Mouse (Mus musculus): Measurements from ENCODE around the gene Ttll8.

DNA sequence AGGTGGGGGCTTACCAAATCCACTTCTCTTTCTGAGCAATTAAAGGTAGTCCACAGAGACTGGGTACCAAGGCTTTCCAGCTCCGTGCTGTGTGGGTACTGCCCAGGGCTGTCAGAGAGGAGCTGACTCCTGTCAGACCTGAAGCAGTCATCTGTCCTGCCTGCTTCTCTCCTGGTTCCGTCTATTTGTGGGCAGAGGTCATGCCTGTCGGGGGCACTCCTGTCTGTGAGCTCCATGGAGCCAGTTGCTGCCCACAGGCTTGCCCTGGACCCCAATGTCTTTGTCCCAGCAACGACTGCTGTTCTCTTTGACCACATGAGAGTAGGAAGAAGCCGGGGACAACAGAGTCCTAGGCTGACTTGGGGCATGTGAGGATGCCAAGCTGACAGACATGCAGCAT is 97.6 kb downstream of the Ttll8 start:
- TF ChIP-seq GATA1 (IDR thresholded peaks at IDR 0.05; ENCODE audit: borderline replicate concordance, low read length) (no peak), FLI1 (IDR thresholded peaks at IDR 0.05; ENCODE audit: low read length) (no peak)
